Mouse (Mus musculus) midbrain, embryonic 16.5 days (tissue): ENCODE results near the gene Nxf2. TPM values are rescaled to one million over a fixed set of nuclear protein-coding genes. Genes with fewer than 3 reads are reported as not detected.
A peak's percentile ranks its signal among the peaks of the same experiment; 100 is the strongest.

Source experiments
- ATAC-seq: fragments of 200-750 bp; cut with Nextera tagmentation; 2 replicates; pipeline ENCODE4 v1.8.0; 2017; ENCODE audit warnings: moderate TSS enrichment
- H3K27ac ChIP-seq: fragments of 300-500 bp; sonication (generic); 2 replicates; pipeline ENCODE4 v1.5.1; 2014; ENCODE audit warnings: mild to moderate bottlenecking, low read length, mixed read lengths
- H3K27me3 ChIP-seq: fragments of 300-500 bp; sonication (generic); 2 replicates; pipeline ENCODE4 v1.6.1; 2014; ENCODE audit warnings: low read depth, low read length, mixed read lengths; ENCODE audit not compliant: control insufficient read depth, insufficient read depth
- H3K36me3 ChIP-seq: fragments of 300-500 bp; sonication (generic); 2 replicates; pipeline ENCODE4 v1.6.1; 2014; ENCODE audit warnings: mild to moderate bottlenecking, low read length, moderate library complexity, mixed read lengths; ENCODE audit not compliant: control insufficient read depth, insufficient read depth
- H3K4me1 ChIP-seq: fragments of 300-500 bp; sonication (generic); 2 replicates; pipeline ENCODE4 v1.6.1; 2014; ENCODE audit warnings: mild to moderate bottlenecking, low read length, mixed read lengths; ENCODE audit not compliant: control insufficient read depth, insufficient read depth
- H3K4me2 ChIP-seq: fragments of 300-500 bp; sonication (generic); 2 replicates; pipeline ENCODE4 v1.6.1; 2014; ENCODE audit warnings: mild to moderate bottlenecking, low read length, mixed read lengths
- H3K4me3 ChIP-seq: fragments of 300-500 bp; sonication (generic); 2 replicates; pipeline ENCODE4 v1.5.1; 2014; ENCODE audit warnings: low read depth, mild to moderate bottlenecking, low read length, moderate library complexity, mixed read lengths
- H3K9ac ChIP-seq: fragments of 300-500 bp; sonication (generic); 2 replicates; pipeline ENCODE4 v1.6.1; 2014; ENCODE audit warnings: low read depth, low read length, mixed read lengths
- H3K9me3 ChIP-seq: fragments of 300-500 bp; sonication (generic); replicated peaks from 2 replicates; pipeline ENCODE4 v1.6.1; 2014; ENCODE audit warnings: mild to moderate bottlenecking, low read length, mixed read lengths; ENCODE audit not compliant: control insufficient read depth, poor library complexity, severe bottlenecking
- WGBS: fragments of 180-500 bp; shearing (Covaris S2); extraction: QIAGEN DNeasy Blood & Tissue Kit; methylation state at CpG from one replicate; pipeline ENCODE4 v1.1.7; 2014; 5-methylcytosine and 5-hydroxymethylcytosine counted together
- polyA plus RNA-seq: library from polyadenylated mRNA; unstranded; fragments of >200 nt; fragmentation: Nextera tagmentation; extraction: Ambion mirVana; gene quantifications from 2 replicates; pipeline ENCODE4 v1.2.1, GENCODE M21; 2015

Nxf2 gene
- polyA plus RNA-seq: 0.28 and 0.44 TPM in 2 replicates

GRCm38 (mm10) chrX:134964546-134964945, at the start of gene Nxf2:
Gene Nxf2, minus strand, starts transcription at chrX:134964754.
- Histone ChIP-seq H3K4me2 (peak within 1 kb of the TSS; percentile 45), H3K4me1 (no peaks in the 10 kb centered on the region), H3K9ac (peak within 1 kb of the TSS; percentile 25; the same call in 1 of the 2 replicates), H3K27me3 (no peaks in the 10 kb centered on the region), H3K36me3 (no peaks in the 10 kb centered on the region), H3K27ac (no peak within 1 kb of the TSS), H3K9me3 (no peaks in the 10 kb centered on the region; the same call in 1 of the 2 replicates), H3K4me3 (peak within 1 kb of the TSS; percentile 35)
- ATAC-seq: no peak
- WGBS: 93% methylated on average over 19 of the region's 19 CpGs

GRCm38 (mm10) chrX:135011381-135011780, 46.8 kb upstream of the Nxf2 start:
- no peak overlapping the region for H3K27ac ChIP-seq
- H3K9me3 ChIP-seq: no peaks in the 10 kb centered on the region
- no peak overlapping the region for H3K9ac ChIP-seq
- H3K4me1 ChIP-seq: no peaks in the 10 kb centered on the region
- no peak overlapping the region for H3K4me2 ChIP-seq
- 63% methylated on average over 3 of the region's 3 CpGs for WGBS
- no peaks in the 10 kb centered on the region for H3K27me3 ChIP-seq
- no peak for ATAC-seq
- no peaks in the 10 kb centered on the region for H3K36me3 ChIP-seq
- no peak overlapping the region for H3K4me3 ChIP-seq

GRCm38 (mm10) chrX:135009471-135009815, 44.9 kb upstream of the Nxf2 start:
- peak overlapping the region; percentile 50; the same call in 1 of the 2 replicates for H3K9ac ChIP-seq
- 25% methylated on average over 6 of the region's 6 CpGs for WGBS
- peak overlapping the region; percentile 48 for H3K4me2 ChIP-seq
- H3K27me3 ChIP-seq: no peaks in the 10 kb centered on the region
- no peak; the same call in 1 of the 2 replicates for ATAC-seq
- H3K36me3 ChIP-seq: no peaks in the 10 kb centered on the region
- peak overlapping the region; percentile 55 for H3K4me3 ChIP-seq
- H3K4me1 ChIP-seq: no peaks in the 10 kb centered on the region
- H3K9me3 ChIP-seq: no peaks in the 10 kb centered on the region
- H3K27ac ChIP-seq: peak overlapping the region; percentile 94; the same call in 1 of the 2 replicates

- no peaks in the 10 kb centered on the region for H3K27me3 ChIP-seq
- H3K9me3 ChIP-seq: no peaks in the 10 kb centered on the region
- H3K4me2 ChIP-seq: peak within 1 kb of the TSS; percentile 48
- peak within 1 kb of the TSS; percentile 94 for H3K27ac ChIP-seq
- ATAC-seq: peak; percentile 99
- WGBS: 17% methylated on average over 40 of the region's 65 CpGs
- H3K4me1 ChIP-seq: no peaks in the 10 kb centered on the region
- H3K9ac ChIP-seq: peak within 1 kb of the TSS; percentile 81
- peak within 1 kb of the TSS; percentile 55 for H3K4me3 ChIP-seq
- H3K36me3 ChIP-seq: no peaks in the 10 kb centered on the region
Measured at GRCm38 (mm10) chrX:135008720-135009470, 44.3 kb upstream of the Nxf2 start, which contains the start of gene Zmat1. Gene Zmat1, minus strand, starts transcription at chrX:135009209.

- no peaks in the 10 kb centered on the region for H3K27me3 ChIP-seq
- H3K9ac ChIP-seq: peak overlapping the region; percentile 81
- 16% methylated on average over 5 of the region's 5 CpGs for WGBS
- H3K4me1 ChIP-seq: no peaks in the 10 kb centered on the region
- no peak for ATAC-seq
- peak overlapping the region; percentile 55 for H3K4me3 ChIP-seq
- H3K4me2 ChIP-seq: peak overlapping the region; percentile 42
- H3K36me3 ChIP-seq: no peaks in the 10 kb centered on the region
- no peaks in the 10 kb centered on the region for H3K9me3 ChIP-seq
- H3K27ac ChIP-seq: no peak overlapping the region
Measured at GRCm38 (mm10) chrX:135008021-135008420, 43.5 kb upstream of the Nxf2 start.

DNA sequence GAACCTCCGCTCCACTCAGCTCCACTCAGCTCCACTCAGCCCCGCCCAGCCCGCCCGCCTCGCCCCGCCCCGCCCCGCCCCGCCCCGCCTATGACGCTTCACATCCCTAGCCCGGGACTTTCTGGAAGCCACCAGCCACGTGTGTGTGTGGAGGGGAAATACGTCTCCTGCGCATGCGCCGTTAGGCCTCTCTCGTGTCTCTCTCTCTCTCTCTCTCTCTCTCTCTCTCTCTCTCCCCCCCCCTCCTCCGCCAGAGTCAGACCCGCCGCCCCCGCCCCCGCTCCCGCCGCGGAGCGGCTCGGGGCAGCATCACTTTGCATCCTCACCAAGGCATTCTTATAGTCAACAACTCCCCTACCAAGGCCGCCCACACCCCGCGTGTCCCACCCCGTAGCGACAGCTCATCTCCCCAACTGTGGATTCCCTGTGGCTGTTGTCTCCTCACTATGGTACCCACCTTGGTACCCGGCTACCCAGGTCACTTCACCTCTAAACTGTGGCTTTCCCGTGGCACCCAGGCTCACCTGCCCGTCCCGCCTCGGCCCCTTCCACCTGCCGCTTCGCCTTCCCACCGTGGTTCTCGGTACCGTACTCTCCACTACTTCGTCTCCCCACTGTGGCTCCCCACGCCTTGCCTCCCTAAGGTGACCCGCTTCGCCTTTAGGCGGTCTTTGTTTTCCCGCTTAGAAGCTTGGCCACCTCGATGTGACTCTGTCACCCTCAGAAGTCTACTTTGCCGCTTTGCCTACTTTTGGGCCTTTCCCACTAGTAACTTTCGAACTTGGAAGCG, 1.1 kb downstream of the Nxf2 start:
- H3K4me1 ChIP-seq: no peaks in the 10 kb centered on the region
- H3K27me3 ChIP-seq: no peaks in the 10 kb centered on the region
- peak overlapping the region; percentile 35 for H3K4me3 ChIP-seq
- WGBS: 70% methylated on average over 27 of the region's 53 CpGs
- no peak overlapping the region for H3K27ac ChIP-seq
- no peaks in the 10 kb centered on the region; the same call in 1 of the 2 replicates for H3K9me3 ChIP-seq
- H3K36me3 ChIP-seq: no peaks in the 10 kb centered on the region
- peak; percentile 94 for ATAC-seq
- peak overlapping the region; percentile 25; the same call in 1 of the 2 replicates for H3K9ac ChIP-seq
- peak overlapping the region; percentile 45 for H3K4me2 ChIP-seq

GRCm38 (mm10) chrX:134930361-134930760, 34.2 kb downstream of the Nxf2 start:
- Histone ChIP-seq H3K4me1 (no peaks in the 10 kb centered on the region), H3K36me3 (no peaks in the 10 kb centered on the region), H3K27me3 (no peaks in the 10 kb centered on the region), H3K4me3 (no peak overlapping the region), H3K9ac (no peak overlapping the region), H3K9me3 (no peaks in the 10 kb centered on the region), H3K27ac (no peak overlapping the region), H3K4me2 (no peak overlapping the region)
- WGBS: 38% methylated on average over 5 of the region's 5 CpGs
- no peak for ATAC-seq

DNA sequence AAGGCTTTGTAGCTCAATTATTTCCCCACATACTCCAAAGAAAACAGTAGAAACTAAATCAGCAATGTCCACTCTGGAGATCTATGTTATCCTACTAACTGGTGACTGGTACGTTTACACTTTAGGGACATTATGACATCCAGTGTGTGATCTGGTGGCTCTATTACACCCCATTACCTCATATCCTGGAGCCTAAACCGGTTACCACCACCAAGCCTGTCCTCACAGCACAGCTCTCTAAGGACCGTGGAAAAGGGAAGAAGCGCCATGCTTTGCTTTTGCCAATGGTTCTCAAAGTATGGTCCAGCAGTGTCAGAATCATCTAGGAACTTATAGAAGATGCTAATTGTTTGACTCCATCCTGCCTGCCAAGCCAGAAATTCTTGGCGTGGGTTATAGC, 34.6 kb downstream of the Nxf2 start:
- Histone ChIP-seq H3K4me2 (no peak overlapping the region), H3K36me3 (no peaks in the 10 kb centered on the region), H3K9ac (no peak overlapping the region), H3K9me3 (no peaks in the 10 kb centered on the region), H3K27me3 (no peaks in the 10 kb centered on the region), H3K27ac (no peak overlapping the region), H3K4me1 (no peaks in the 10 kb centered on the region), H3K4me3 (no peak overlapping the region)
- WGBS: 82% methylated on average over 5 of the region's 5 CpGs
- no peak for ATAC-seq

- Histone ChIP-seq H3K9ac (no peak overlapping the region), H3K36me3 (no peaks in the 10 kb centered on the region), H3K9me3 (no peaks in the 10 kb centered on the region), H3K4me3 (no peak overlapping the region), H3K4me1 (no peaks in the 10 kb centered on the region), H3K27me3 (no peaks in the 10 kb centered on the region), H3K27ac (no peak overlapping the region), H3K4me2 (no peak overlapping the region)
- no peak for ATAC-seq
Measured at GRCm38 (mm10) chrX:134925058-134925457, 39.5 kb downstream of the Nxf2 start.
